Comparison of ENCODE assay signal across 10 mouse cellular contexts in the genomic region with DNA sequence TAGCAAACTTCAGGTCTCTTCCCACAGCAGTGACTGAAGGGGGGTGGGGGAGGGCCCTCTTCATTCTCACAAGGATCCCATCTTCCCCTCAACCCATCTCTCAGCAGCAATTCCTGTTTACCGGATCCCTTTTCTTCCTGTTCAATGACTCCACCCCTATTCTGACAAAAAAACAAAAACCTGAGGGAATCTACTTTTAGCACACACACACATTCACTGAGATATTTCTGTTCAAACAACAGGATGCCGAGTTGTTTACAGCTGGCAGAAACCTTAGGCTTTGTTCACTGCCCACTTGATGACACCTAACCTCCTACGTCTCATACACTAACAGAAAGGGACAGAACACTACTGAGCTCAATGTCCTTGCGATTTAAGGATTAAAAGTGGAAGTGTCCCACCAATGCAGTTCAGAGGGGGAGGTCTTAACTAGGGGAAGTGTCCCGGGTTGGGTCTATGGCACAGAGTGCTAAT. TPM values are rescaled to one million over a fixed set of nuclear protein-coding genes. Genes with fewer than 3 reads are reported as not detected.
DNase-seq lines count a peak whose midpoint lies in the region; ATAC-seq and TF ChIP-seq lines count a peak whose summit lies in the region.
"Had no signal": no experiment of that assay in that cellular context is flagged by ENCODE, and none has a peak within 500 bp of the region (broad histone marks: within the 10 kb centered on the region; RNA-seq: fewer than 3 reads in every experiment).

No protein-coding gene starts in this region.

- peaks cover under 1% of the 10 kb centered on the region; the same call in 1 of the 2 replicates for H3K4me1 ChIP-seq in liver, embryonic 11.5 days (replicated peaks; ENCODE audit: control insufficient read depth, insufficient read depth, low read length)
- peaks cover 13% of the 10 kb centered on the region for H3K4me1 ChIP-seq in cortical plate, adult 2 months (ENCODE audit: control insufficient read depth, insufficient read depth, low read length)

- no peak for TF ChIP-seq POLR2A in cortical plate, adult 2 months (IDR thresholded peaks at IDR 0.05; ENCODE audit: extremely low read depth, insufficient read depth, low read length)

- WGBS in liver, embryonic 11.5 days, result 29% methylated on average over 5 of the region's 5 CpGs

- no peaks in the 10 kb centered on the region for H3K36me3 ChIP-seq in liver, embryonic 11.5 days (ENCODE audit: control insufficient read depth, insufficient read depth, low read length)
- no peaks in the 10 kb centered on the region for H3K36me3 ChIP-seq in splenic B cell, adult 2 months (ENCODE audit: control insufficient read depth, insufficient read depth, low read length, poor library complexity, severe bottlenecking)

- 0 out of 2 replicates have a peak overlapping the region, but pooled peaks have one; percentile 2 for H3K27ac ChIP-seq in liver, embryonic 11.5 days (ENCODE audit: low read depth, low read length)
- peak overlapping the region; percentile 54; the same call in 1 of the 2 replicates for H3K27ac ChIP-seq in cortical plate, adult 2 months (ENCODE audit: insufficient read depth, low read length)

- no peak overlapping the region for H3K4me3 ChIP-seq in liver, embryonic 11.5 days (ENCODE audit: low read depth, low read length)
- no peak overlapping the region for H3K4me3 ChIP-seq in cortical plate, adult 2 months (ENCODE audit: insufficient read depth, low read length)

- no peaks in the 10 kb centered on the region for H3K27me3 ChIP-seq in liver, embryonic 11.5 days (replicated peaks; ENCODE audit: control insufficient read depth, insufficient read depth, low read length)
- no peaks in the 10 kb centered on the region for H3K27me3 ChIP-seq in splenic B cell, adult 2 months (ENCODE audit: control insufficient read depth, insufficient read depth, low read length, poor library complexity, severe bottlenecking)
- H3K27me3 ChIP-seq: Patski had no signal

- TF ChIP-seq CTCF in cortical plate, adult 2 months (IDR thresholded peaks at IDR 0.05; ENCODE audit: extremely low read depth, insufficient read depth, low read length), result no peak

- no peak overlapping the region for H3K9ac ChIP-seq in liver, embryonic 11.5 days (ENCODE audit: low read depth, low read length)

- no peak for DNase-seq in liver, embryonic 11.5 days (ENCODE audit: low spot score)
- DNase-seq in liver, result no peak
- DNase-seq in kidney, postnatal 36 days, result peak; percentile 51 to 58
- DNase-seq in splenic B cell, adult 2 months (ENCODE audit: low read depth, low spot score), result peak; percentile 15
- DNase-seq in layer of hippocampus, postnatal 10 days (ENCODE audit: low spot score in 2 of 2), result no peak
- no peak for DNase-seq in cerebellum, adult 8-10 months
- DNase-seq: retina, postnatal 1 day; thymus, postnatal 25 days had no signal

- H3K9me3 ChIP-seq in liver, embryonic 11.5 days (ENCODE audit: control insufficient read depth, low read length), result no peaks in the 10 kb centered on the region

- ATAC-seq in liver, embryonic 11.5 days (replicated peaks; ENCODE audit: low FRiP score), result no peak
- ATAC-seq: Patski had no signal

- peak overlapping the region; percentile 21; the same call in 1 of the 2 replicates for H3K4me2 ChIP-seq in liver, embryonic 11.5 days

RNA-seq across cellular contexts. Expression of a gene that starts 33.4 kb away (rescaled TPM):
- 2.7 and 3.1 TPM in 2 replicates for polyA plus RNA-seq in liver, embryonic 11.5 days (2014; fragmentation: Nextera tagmentation; extraction: Ambion mirVana)
- 45.3 and 50.9 TPM in 2 replicates for polyA plus RNA-seq in cortical plate, adult 2 months (2012; rRNA removed)
- 100 to 1,000 TPM in 1 of 2 experiments, 10 to 100 TPM in 1; 92.7 to 105 TPM for total RNA-seq in layer of hippocampus, postnatal 10 days (2021)

Comparison
In these comparisons a context has a peak if more than half of its experiments do, and no peak if none do; other contexts are left out.
1. DNase-seq: peak in kidney, postnatal 36 days (2 of 2) and splenic B cell, adult 2 months (single experiment); none in liver, embryonic 11.5 days (single experiment), liver (single experiment), layer of hippocampus, postnatal 10 days (0 of 2) and cerebellum, adult 8-10 months (single experiment).
2. RNA of a gene that starts 33.4 kb away (polyA plus RNA-seq): 45.3 to 50.9 TPM in cortical plate, adult 2 months; 2.7 to 3.1 TPM in liver, embryonic 11.5 days; every median in the first group is over 10 times any median in the second.